Mouse (Mus musculus) natural killer cell, adult 2 months (primary cell): ENCODE results near the gene Krt75.

ENCODE experiments used
- DNase-seq, 2 experiments: peaks; one replicate each; pipeline ENCODE4 v3.0.0; 2022; ENCODE audit warnings: low spot score in 2 of 2

The Krt75 gene

DNA sequence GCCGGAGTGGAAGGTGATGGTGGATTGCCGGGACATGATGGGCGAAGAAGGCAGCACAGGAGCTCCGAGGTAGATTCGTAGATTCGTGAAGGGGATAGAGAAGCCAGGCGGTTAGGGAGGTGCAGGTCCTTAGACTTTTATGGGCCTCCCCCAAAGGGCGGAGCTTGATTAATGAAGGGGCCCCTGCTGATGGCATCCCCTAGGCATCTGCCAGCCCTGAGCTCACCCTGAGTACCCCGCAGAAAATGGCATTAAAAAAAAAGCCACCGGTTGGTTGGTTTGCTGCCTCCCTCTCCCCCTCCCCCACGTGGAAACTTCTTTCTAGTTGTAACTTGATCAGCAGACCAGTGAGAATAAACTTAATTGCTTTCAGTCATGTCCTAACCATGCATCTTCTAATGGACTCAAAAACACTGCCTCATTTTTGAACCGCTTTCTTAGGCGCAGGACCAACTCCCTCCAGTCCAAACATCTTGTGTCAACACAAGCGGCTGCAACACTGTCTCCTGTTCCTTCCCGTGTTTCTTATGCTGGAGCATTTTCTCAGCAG lies at the start of gene Krt75:
TSS of gene Krt75 (minus strand) at position 109 of the 550 bp plus-strand sequence.
- DNase-seq, result no peak

- DNase-seq, result no peak
These were observed 25.4 kb upstream of the Krt75 start for GRCm38 (mm10) chr15:101599123-101599522.

DNA sequence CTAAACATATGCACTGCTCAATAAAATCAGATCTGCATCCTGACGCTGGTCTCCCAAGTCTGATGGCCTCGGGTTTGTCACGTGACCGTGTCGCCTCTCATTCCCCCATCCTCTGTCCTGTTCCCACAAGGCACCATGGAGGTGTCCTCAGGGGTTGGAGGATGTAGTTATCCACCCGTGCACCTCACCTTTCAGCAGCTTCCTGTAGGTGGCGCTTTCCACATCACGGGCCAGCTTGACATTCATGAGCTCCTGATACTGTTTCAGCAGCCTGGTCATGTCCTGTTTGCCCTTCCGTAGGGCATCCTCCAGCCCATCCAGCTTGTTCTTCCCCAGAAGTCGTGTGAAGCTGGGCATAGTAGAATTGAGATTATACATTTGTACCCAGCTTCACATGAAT lies 14.5 kb upstream of the Krt75 start:
- DNase-seq, result no peak

DNA sequence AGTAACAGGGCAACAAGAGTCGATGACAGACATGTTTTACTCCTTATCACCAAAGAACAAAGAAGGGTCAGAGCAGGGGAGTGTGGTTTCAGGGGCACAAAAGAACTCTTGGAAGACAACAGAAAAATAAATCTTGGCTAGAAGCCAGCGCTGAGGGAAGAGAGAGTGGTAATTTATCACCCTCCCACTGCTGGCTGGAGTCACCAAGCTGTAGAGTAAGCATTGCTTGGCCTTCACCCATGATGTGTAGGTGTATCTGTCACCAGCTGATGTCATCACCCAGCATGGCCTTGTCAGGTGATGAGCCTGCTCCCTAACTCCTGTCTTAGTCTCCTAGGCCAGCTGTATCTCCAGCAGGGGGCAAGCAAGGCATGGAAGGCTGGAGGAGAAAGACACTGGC lies 10.8 kb upstream of the Krt75 start:
- DNase-seq, result no peak

DNA sequence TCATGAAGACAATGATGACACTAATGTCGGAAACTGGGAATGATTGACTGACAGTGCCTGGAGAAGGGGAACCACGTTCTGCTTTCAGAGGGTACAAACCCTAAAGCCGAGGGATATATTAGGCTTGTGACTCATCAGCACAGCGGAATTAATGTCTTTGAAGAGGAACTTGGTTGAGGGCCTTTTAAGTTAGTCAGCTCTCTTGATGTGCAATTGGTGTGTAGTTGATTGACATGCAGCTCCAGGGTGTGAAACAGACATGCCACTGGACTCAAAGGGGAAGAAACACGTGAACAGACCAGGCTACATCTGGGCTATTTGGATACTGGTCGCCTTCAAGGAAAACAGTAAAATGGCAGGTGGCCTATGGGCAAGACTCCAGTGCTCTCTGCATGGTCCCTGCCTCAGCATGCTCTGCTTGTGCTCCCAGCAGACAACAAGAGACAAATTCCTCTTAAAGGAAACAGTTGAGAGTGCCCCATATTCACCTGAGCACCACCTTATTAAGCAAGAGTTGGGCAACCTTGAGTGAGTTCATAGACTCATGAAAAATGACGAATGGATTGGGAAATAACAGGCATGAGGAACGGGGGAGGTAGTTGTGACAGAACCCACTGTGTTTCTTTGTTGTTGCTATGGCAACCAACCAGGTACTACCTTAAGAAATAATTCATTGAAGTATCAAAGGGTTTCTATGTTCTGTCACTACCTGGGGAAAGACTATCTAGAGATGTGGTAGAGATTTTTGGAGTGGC lies 9.7 kb upstream of the Krt75 start:
- no peak for DNase-seq

DNA sequence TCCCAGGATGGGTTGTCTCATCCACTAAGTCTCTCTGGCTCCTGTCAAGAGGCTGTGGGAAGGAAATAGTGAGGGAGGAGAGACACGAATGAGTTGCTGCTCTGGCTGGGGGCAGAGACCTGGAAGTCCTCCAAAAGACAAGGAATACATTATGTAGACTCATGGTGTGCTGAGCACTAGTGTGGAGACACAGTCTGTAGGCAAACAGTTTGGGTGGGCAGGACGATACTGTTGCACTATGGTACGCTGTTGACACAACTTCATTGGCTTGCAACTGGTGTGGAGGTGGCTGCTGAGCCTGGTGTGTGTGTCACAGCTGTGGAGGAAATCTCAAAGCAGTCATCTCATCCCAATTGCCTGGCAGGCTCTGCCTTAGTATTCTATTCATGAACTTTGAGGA lies 8.0 kb upstream of the Krt75 start:
- no peak for DNase-seq

GRCm38 (mm10) chr15:101575506-101575905 lies 1.8 kb upstream of the Krt75 start:
- DNase-seq, result no peak

GRCm38 (mm10) chr15:101567780-101568179 lies 5.9 kb downstream of the Krt75 start:
- DNase-seq, result no peak

- DNase-seq, result no peak
These were observed 10.9 kb downstream of the Krt75 start, which contains the start of gene Krt90 for GRCm38 (mm10) chr15:101562850-101563249. TSS of gene Krt90 (minus strand) at chr15:101562950.

- DNase-seq, result no peak
These were observed 15.6 kb downstream of the Krt75 start for GRCm38 (mm10) chr15:101558034-101558646.

DNA sequence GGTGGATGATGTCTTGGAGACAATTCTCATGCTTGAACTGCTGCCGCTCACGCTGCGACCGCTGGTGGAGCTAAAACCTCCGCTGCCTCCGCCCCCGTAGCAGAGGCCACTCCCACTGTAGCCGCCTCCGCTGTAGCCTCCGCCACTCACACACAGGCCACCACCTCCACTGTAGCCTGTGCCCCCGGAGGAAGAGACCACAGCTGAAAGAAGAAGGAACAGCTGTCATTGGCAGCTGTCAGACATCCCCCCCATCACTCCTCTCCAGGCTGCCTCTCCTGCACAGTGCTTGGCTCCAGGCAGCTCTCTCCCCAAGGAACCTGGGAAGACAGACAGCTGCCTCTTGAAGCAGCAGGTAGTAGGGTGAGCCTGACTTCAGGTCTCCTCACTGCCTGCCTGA lies 20.5 kb downstream of the Krt75 start:
- no peak for DNase-seq

DNA sequence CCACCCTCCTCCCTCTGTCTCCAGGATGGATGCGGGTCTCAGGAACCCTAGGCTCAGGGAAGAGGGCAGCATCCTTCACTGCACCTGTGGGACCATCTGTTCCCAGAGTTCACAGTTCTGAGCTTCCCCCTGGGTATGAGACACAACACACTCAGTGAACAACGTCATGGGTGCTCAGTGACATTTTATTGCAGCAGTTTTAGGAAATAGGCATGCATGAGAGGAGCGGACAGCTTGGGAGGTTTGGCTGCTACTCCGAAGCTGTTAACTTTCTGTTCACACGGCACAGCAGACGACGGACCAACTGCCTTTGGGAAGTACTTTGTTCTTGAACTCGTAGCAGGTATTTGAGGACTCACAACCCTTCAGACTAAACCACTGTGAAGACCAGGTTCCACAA lies 21.5 kb downstream of the Krt75 start:
- no peak for DNase-seq

GRCm38 (mm10) chr15:101550567-101550966 lies 23.1 kb downstream of the Krt75 start, which contains the start of gene Krt82:
TSS of gene Krt82 (minus strand) at chr15:101550667.
- DNase-seq, result no peak

DNA sequence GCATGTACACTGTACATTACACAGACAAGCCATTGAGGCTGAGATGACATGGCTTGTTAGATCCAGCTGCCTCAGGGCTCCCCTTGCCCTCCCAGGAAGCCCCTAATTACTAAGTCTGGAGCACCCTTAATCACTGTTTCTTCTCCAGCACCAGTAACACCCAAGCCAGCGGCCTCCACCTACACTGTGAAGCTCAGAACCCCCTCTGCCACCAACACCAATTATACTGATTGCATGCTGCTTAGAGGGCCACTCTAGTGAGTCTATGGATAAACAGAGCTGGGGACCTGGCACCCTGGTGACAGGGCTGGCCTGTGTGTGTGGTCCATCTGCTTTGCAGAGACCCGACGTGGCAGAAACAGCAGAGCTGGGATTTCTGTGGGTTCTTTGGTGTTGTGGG lies 29.2 kb downstream of the Krt75 start:
- DNase-seq, result no peak

DNA sequence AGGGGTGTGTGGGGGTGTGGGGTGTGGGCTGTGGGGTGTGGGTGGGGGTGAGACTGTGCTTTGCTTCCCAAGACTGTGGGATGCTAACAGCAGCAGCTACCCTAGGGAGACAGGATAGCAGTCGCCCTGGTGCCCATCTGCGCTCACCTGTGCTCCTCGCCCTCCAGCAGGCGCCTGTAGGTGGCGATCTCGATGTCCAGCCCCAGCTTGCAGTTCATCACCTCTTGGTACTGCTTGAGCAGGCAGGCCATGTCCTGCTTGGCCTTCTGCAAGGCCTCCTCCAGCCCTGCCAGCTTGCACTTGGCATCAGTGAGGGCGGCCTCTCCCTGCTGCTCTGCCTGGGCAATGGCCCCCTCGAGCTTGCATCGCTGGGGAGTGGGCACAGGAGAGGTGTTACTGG lies 31.2 kb downstream of the Krt75 start:
- no peak for DNase-seq

DNA sequence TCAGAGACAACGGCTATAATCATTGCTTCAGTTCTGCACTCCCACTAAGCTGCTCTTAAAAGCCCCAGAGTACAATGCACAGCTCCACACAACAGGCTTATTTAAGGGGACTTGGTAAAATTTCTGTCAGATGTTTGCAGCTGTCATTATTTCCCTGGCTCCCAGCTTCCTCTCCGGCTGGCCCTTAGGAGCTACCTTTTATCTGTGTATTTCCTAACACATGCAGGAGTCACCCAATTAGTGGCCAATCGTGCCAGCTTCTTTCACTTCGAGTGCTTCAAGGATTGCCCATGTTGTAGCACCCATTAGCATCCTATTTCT lies 35.2 kb downstream of the Krt75 start:
- DNase-seq, result no peak

DNA sequence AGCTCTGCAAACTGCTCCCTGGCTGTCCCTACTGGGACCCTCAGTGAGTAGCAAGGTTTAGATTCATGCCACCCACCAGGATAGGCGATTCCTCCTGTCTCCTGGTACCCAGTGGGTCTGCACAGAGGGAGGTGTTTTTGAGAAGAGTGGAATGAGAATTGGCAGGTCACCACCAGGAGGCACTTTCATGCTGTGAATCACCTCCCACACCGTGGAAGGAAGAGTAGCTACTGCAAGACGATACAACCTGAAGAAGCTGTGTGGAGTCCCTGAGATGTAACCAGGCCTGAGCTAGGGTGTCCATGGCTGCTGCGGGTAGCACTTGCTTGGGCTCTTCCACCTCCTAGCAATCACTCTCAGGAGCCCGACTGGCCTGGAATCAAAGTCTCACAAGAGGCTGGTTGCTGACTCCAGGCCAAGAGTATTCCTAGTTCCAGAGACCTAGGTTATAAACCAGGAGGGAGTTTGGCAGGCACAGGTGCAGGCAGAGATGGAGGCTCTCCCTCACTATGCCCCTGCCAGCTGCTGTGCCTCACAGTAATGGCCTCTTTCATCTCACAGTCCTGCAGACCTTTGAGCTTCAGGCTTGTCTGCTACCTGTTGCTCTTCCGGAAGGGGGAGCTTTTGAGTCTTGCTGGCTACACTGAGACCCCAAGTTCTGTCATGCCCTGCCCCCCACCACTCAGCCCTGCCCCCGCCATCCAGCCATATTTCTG lies 35.7 kb downstream of the Krt75 start:
- DNase-seq, result no peak

DNA sequence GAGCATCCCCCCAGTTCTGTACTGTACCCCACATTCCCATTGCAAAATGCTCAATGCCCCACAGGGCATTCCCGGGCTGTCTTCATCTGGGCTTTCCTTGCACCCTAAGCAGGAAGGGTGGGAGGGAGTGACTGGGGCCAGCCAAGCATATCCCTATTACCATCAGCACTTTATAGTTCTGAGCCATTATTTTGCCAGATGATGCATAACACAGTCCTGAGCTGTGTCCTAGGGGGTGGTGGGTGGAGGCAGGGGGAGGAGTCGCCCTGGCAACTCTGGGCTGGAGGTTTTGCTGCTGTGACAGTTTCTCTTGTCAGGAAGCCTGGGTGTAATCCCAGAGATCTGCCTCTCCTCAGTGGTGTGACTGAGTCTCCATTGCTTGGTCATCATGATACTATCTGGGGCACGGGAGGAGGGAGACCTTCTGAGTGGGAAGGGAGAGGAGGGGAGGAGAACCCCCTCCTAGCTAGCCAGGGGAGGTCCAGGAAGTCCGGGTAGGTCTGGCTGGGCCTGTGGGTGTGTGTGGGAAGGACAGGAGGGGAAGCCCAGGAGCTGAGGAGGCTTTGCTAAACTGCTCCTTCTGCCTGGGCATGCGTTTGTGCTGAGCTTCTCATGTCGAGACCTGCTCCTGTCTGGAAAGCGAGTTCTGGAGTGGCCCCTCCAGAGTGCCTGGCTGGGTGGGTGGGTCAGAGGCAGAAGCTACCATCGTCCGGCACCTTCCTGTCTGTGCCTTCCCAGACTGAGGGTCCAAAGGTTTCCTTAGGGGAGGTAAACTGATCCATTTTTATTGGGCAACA lies 37.5 kb downstream of the Krt75 start:
- DNase-seq, result no peak

GRCm38 (mm10) chr15:101532720-101533119 lies 41.0 kb downstream of the Krt75 start, which contains the start of gene Krt84:
TSS of gene Krt84 (minus strand) at chr15:101532820.
- DNase-seq, result no peak

DNA sequence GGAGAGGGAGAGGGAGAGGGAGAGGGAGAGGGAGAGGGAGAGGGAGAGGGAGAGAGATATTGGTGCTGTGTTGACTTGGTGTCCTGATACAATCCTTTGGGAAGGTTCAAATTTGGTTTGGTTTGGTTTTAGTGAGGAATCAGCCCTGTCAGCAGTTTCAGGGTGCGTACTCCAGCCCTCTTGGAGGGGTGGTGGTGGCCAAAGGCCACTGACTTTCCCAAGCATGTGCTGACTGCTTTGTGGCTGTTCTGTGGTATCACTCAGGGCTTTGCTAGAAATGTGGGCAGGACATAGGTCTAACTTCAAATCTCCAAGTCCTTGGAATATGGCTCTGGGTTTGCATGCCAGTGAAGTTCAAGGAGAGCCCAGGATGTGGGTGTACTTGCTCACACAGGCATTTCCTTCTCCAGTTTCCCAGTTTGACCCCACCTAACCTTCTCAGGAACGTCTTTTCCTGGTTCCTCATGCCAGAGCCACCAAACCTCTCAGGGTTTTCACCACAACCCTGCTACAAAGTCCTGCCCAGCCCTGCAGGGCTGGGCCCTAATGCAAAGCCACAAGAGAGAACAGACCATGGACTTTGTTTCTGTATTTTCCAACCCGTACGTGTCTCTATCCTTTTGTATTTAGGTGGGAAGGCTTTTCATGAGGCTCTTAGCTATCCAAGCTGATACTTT lies 51.0 kb downstream of the Krt75 start:
- no peak for DNase-seq

DNA sequence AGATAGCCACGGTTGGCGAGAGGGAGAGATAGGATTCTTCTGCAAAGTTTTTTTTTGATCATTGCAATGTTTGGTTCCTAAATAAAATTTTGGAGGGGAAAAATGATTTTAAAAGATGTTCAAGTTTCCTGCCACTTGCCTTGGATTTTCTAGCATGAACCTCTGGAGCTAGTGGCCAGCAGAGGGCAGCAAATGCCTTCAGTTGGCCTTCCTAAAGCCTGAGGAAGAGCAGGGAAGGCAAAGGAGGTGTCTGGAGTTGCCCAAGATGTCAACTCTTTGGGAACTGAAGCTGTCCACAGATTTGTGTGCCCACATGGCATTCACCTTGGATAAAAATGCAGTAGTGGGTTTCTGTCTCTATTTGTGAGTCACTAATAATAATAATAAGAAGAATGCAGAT lies 53.9 kb downstream of the Krt75 start:
- no peak for DNase-seq
